Mouse (Mus musculus): ENCODE results near the gene Cep350.

The Cep350 gene

GRCm38 (mm10) chr1:155973068-155973718 is at the start of gene Cep350:
Cep350 (minus strand) TSS chr1:155973255.
- DNase-seq = peak; percentile 96

GRCm38 (mm10) chr1:156020402-156020801 is 47.3 kb upstream of the Cep350 start:
- no peak for DNase-seq

GRCm38 (mm10) chr1:156019800-156020199 is 46.7 kb upstream of the Cep350 start:
- no peak for DNase-seq

DNA sequence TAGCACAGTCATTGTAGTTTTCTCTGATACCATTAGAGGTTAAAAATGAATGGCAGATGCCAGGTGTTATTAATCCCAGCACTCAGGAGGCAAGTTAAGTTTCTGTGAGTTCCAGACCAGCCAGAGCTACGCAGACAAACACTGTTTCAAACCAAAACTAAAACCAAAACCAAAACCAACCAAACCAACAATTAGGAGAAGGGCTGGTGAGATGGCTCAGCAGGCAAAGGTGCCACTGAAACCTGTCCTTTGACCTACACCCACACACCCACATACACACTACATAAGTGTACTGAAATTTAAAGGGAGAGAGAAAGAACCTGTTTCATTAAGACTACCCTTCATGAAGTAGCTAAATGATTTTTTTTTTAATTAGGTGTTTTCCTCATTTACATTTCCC is 35.9 kb upstream of the Cep350 start:
- DNase-seq = no peak

GRCm38 (mm10) chr1:156005906-156006305 is 32.9 kb upstream of the Cep350 start:
- no peak for DNase-seq

DNA sequence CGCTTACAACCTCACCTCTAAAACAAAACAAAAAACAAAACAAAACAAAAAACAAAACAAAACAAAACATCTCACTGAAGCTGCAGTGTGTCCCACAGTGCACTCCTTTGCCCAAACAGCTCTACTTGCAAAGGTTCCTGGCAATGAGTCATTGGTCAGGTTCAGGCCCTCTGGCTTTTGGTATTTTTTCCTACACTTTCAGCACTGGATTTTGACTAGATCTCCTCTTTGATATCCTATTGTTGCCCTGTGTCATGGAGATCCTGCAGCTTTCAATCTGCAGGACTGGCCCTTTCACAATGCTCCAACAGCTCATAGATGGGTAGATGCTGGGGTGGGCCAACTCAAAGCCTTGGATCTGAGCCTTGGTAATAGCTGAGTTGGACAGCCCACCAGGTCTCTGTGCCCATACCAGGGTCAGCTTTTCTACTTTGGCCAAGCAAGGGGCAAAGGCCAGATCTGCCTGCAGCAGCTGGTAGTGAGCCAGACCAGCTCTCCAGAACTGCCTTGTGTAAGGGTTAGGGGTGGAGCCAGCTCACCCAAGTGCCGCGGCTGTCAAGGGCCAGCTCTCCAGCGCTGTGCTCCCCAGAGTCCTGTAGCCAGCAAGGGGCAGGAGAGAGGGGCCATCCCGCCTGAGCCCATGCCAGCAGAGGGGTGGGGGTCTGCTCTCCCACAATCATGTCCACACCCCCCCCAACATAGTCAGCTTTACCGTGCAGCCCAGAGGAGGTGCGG is 30.3 kb upstream of the Cep350 start:
- DNase-seq = no peak

DNA sequence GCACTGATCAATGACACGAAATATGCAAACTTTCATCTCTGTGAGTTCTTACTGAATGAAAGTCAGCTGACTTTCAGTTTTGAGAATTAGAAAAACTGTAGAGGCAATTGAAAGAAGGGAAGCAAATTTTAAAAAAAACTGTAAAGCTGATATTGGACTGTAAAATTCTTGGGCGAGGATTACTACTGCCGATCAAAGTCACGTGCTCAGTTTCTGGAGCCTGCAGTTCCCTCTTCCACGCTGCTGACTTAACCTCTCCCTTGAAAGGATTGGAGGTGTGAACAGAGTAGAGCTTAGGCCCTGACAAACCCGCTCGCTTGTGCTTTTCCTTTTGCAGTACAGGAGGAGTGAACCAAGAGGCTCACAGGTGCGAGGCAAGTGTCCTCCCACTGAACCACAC is 29.3 kb upstream of the Cep350 start:
- no peak for DNase-seq

- DNase-seq = no peak
Measured at GRCm38 (mm10) chr1:155995612-155996011, 22.6 kb upstream of the Cep350 start.

DNA sequence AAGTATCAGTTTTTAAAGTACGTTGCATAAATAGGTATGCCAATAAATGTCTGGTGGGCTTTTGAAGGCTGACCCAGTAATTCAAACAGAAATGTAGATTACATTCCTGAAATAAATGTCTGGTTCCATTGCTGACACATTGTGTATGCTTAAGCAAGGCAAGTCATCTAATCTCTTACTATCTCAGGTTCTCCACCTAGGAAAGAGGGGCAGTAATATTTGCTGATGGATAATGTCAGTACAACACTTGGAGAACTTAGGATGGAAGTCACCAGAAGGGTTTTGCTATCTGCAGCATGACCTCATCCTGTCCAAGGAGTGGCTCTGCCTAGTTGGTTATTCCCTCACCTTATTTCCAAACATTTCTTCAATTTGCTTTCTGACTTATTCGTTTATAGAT is 21.5 kb upstream of the Cep350 start:
- DNase-seq = no peak

- no peak for DNase-seq
Measured at GRCm38 (mm10) chr1:155990391-155990790, 17.3 kb upstream of the Cep350 start.

- no peak for DNase-seq
Measured at GRCm38 (mm10) chr1:155989387-155989786, 16.3 kb upstream of the Cep350 start.

GRCm38 (mm10) chr1:155987625-155988024 is 14.6 kb upstream of the Cep350 start:
- no peak for DNase-seq

DNA sequence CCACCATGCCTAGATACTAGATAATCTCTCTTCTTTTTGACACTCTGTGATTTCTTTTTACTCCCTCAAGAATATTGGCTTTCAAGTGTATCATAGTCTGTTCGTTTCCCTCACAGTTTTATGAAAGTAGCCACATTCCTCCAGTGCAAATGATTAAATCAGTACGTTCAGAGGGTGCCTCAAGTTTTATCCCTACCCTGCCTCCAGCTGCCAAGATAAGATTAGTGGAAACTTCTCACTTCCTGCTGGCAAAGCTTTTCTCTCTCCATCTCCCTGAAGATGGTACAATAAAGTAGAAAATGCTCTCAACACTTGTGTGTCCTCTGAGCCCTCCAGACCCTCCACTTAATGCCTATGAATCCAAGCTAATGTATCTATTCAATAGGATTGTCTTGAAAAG is 1.9 kb upstream of the Cep350 start:
- DNase-seq = no peak

GRCm38 (mm10) chr1:155973719-155974379 is 794 bp upstream of the Cep350 start:
- DNase-seq = peak; percentile 5

DNA sequence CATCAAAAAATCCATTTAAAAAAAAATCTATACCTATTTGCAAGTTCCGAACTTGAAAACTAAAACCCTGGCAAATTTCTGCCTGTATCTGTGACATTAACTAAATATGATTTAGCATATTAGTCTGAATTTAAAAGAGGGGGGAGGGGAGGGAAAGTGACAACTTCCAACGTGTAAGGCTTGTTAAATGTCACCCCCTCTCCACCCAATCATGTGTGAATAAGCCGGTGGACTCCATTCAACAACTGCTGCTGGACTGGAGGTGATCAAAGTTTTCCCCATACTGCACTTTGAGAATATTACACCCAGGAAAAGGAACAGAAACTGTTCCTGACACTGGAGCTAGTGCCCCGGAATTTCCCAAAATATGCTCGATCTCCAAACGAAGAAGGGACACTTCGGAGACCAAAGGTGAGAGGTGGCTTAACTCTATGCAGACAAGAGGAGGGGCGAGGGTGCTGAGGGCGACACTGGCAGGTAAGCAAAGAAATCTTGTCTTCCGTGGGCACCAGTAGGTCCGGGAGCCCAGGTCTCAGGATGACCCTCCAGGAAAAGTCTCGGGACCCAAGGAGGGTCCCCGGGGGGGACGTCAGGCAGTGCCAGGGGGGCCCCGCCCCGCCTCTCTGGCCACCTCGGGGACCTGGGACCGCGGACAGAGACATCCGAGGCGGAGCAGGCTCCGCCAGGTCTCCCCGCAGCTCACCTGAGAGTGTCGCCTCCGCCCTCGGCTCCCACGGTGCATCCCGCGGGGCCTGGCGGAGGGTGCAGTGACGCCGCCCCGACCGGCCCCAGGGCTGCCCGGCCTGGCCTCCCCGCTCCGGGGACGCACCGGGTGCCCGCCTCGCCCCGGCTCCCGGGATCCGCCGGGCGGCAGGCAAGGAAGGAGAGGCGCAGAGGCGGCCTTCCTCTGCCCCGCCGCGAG is 648 bp downstream of the Cep350 start:
- DNase-seq = no peak

DNA sequence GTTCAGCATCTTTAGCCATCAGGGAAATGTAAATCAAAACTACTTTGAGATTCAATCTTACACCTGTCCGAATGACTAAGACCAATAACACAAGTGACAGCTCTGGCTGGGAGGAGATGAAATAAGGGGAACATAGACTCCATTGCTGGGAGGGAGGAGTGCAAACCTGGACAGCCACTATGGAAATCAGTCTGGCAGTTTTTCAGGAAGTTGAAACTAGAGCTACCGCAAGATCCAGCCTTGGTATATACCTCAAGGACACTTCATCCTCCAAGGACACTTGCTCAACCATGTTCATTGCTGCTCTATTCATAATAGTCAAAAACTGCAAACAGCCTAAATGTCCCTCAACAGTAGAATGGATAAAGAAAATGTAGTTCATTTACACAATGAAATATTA is 23.9 kb downstream of the Cep350 start:
- DNase-seq = no peak

GRCm38 (mm10) chr1:155944361-155944760 is 28.7 kb downstream of the Cep350 start:
- DNase-seq = no peak

DNA sequence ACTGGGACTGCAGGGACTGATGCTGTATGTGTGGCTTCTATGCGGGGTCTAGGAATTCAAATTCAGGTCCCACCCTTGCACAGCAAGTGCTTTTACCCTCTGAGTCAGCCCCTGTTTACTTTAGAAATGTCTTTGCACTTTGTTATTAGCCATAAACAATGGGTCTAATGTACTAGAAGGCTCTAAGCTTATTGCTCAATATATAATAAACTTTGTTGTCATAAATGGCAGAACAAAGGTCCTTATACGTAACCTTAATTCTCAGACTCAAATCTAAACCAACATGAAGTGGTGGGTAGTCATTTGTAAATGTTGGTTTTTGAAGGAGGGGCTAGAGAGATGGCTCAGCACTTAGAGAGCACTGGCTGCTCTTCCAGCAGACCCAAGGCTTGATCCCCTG is 35.6 kb downstream of the Cep350 start:
- no peak for DNase-seq

- DNase-seq = no peak
Measured at GRCm38 (mm10) chr1:155934702-155935101, 38.4 kb downstream of the Cep350 start.

- DNase-seq = peak; percentile 5
Measured at GRCm38 (mm10) chr1:155903561-155903960, 69.5 kb downstream of the Cep350 start.

DNA sequence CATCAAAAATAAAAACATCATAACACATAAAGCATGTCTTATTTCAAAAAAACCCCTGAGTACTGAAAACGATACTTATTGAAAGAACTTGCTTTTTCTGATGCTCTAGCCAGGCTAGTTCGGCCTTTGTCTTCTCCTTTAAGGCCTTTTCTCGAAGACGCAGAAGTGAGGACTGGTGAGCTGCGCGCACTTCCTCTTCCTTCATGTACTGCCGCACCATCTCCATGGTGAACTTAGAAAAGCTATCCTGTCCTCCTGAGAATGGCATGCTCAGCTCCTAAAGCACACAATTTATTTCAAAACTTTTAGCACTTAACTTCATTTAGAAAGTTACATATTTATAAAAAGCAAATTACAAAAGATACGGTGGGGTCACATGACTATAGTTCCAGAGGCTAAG is 71.7 kb downstream of the Cep350 start:
- no peak for DNase-seq

DNA sequence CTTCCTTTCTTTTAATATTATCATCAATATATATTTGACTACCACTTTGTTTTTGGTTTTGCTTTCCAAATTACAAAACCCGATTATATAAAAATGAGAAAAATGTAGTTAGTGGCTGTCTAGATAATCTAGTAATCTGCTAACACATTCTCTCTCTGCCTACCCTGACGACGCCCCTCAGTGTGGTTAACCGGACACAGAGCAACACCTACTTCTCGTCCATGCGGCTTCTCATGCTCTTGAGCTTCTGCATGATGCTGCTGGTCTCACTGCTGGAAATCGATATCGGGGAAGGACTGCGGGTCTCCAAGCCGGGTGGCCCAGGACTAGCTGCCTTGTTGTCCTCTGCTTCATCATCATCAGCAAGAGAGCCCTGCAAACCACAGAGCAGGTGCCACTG is 78.7 kb downstream of the Cep350 start:
- DNase-seq = no peak

DNA sequence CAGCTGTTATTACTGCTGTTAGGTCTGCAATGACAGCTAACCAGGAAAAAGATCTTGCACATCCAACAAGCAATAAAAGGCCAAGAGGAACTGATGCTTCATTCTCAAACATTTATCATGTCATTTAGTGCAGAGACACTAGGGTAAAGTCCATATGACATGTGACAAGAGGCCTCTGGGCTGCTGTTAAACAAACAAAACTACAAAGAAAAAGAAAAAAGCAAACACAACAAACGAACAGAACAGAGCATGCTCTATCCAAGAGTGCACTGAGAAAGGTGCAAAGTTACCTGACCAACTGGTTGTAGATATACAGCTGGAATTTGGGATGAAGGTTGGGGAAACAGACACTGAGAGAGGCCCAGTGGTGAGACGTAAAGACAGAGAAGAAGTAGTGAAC is 86.2 kb downstream of the Cep350 start:
- no peak for DNase-seq
